Mouse (Mus musculus) lung, adult 2 months (tissue): ENCODE data around the gene Hinfp. TPM values are rescaled to one million over a fixed set of nuclear protein-coding genes. Genes with fewer than 3 reads are reported as not detected.

Source experiments
- DNase-seq: peaks from one replicate; pipeline ENCODE4 v3.0.0; 2022
- H3K4me1 ChIP-seq: fragments of 200-500 bp; 2 replicates; pipeline ENCODE4 v1.6.1; 2011; ENCODE audit warnings: low read length; ENCODE audit not compliant: control insufficient read depth, insufficient read depth
- H3K4me3 ChIP-seq: fragments of 200-500 bp; replicated peaks from 2 replicates; pipeline ENCODE3; 2011; ENCODE audit warnings: low read depth, mild to moderate bottlenecking, control low read depth, low read length; ENCODE audit errors: extremely low read depth
- CTCF ChIP-seq: fragments of 200-500 bp; IDR thresholded peaks from 2 replicates; pipeline ENCODE4 v1.5.1; 2011; ENCODE audit warnings: mild to moderate bottlenecking, low read length, control low read depth; ENCODE audit not compliant: insufficient read depth
- POLR2A ChIP-seq: fragments of 200-500 bp; IDR thresholded peaks from 2 replicates; pipeline ENCODE4 v1.6.1; 2011; ENCODE audit warnings: low read depth, mild to moderate bottlenecking, control low read depth, low read length, borderline replicate concordance; ENCODE audit errors: extremely low read depth
- WGBS: fragments of 180-500 bp; shearing (Covaris S2); methylation state at CpG from one replicate; pipeline ENCODE4 v1.1.7; 2018; 5-methylcytosine and 5-hydroxymethylcytosine counted together
- polyA plus RNA-seq: library from polyadenylated mRNA; depleted of rRNA; stranded (reverse); fragments of >200 nt; gene quantifications from 2 replicates; pipeline ENCODE4 v1.2.3, GENCODE M21; 2012; rRNA removed

The Hinfp gene
- 16.9 and 21.3 TPM in 2 replicates for polyA plus RNA-seq

DNA sequence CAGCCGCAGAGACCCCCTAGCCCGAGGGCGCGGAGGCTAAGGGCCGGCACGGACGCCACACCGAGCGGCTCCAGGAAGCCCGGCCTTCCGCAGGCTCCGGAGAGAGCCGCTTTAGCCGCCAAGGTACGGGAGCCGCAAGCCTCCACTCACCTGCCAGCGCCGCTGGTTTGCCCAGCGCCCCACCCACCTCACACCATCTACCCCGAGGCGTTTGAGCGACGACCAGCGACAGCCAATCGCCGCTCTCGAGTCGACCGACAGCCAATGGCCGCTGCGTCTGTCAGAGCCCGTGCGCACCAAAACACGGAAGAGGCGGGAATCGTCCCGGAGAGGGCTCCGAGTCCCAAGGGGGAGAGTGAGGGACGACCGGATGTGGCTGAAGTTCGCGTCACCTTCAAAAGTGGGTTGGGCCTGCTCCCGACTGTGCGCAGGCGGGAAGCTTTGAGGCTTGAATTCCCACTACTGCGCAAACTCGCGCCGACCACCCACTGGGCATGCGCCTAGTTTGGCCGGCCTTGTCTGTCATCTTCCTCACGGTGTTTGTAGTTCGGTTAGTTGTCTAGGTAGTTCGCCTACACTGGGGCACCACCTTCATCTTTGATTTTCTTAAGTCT lies at the start of gene Hinfp:
Hinfp (minus strand) TSS at position 206 of the 614 bp plus-strand sequence.
- under 1% methylated on average over 54 of the region's 54 CpGs for WGBS
- no peak for TF ChIP-seq CTCF
- TF ChIP-seq POLR2A, result peak; percentile 88; the same call in 1 of the 2 replicates
- Histone ChIP-seq H3K4me1 (no peaks in the 10 kb centered on the region; the same call in 1 of the 2 replicates), H3K4me3 (peak within 1 kb of the TSS; percentile 90)
- DNase-seq, result peak; percentile 97

GRCm38 (mm10) chr9:44353142-44353541 lies 47.7 kb upstream of the Hinfp start:
- no peak overlapping the region for H3K4me3 ChIP-seq
- 89% methylated on average over 6 of the region's 6 CpGs for WGBS
- TF ChIP-seq CTCF (no peak), POLR2A (no peak)
- H3K4me1 ChIP-seq, result no peaks in the 10 kb centered on the region
- DNase-seq, result no peak

DNA sequence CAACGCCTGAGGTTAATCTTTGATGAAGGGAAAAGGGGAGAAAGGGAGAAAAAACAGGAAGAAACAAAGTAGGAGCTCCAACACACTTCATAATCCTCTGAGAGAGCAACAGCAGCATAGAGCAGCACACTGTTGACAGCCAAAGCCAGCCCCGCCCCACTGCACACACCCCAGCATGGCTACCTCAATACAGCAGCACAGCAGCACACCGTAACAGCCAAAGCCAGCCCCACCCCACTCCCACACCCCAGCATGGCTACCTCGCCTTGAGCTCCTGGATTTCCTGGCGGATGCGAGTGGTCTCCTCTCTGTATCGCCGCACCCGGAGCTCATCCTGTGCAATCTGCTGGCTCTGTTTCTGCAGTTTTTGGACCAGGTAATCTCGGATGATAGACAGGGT lies 46.9 kb upstream of the Hinfp start:
- DNase-seq, result no peak
- H3K4me3 ChIP-seq, result no peak overlapping the region
- no peaks in the 10 kb centered on the region for H3K4me1 ChIP-seq
- TF ChIP-seq POLR2A, result no peak
- no peak for TF ChIP-seq CTCF
- 92% methylated on average over 10 of the region's 10 CpGs for WGBS

DNA sequence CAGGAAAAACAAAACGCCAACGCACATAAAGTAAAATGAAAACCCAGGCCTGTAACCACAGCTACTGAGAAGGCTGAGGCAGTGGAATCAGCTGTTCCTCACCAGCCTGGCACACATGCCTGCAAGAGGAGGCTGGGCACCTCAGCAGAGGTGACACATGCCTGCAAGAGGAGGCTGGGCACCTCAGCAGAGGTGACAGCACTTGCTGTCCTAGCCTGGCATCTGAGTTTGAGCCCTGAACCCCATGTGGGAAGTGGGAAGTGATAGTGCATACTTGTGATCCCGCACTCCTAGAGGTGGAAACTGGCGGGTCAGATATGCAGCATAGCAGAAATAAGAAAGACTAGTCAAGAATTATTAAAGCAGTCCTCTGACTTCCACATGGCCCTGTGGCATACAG lies 45.9 kb upstream of the Hinfp start:
- 94% methylated on average over 4 of the region's 4 CpGs for WGBS
- DNase-seq, result no peak
- no peak overlapping the region for H3K4me3 ChIP-seq
- TF ChIP-seq CTCF (no peak), POLR2A (no peak)
- no peaks in the 10 kb centered on the region for H3K4me1 ChIP-seq

DNA sequence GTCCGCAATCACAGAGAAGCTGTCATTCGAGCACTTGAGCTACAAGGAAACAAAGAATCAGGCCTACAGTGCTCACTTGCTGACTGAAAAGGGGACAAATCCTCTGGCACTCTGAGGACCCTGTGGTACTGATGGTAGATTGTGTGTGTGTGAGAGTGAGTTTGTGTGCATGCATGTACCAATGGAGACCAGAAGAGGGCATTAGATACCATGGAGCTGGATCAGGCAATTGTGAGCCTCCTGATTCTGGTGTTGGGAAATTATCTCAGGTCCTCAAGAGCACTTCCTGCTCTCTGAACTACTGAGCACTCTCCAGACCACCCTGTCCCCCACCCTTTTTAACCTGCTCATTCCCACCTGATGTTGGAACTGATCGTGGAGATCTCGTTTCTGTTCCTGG lies 43.1 kb upstream of the Hinfp start:
- Histone ChIP-seq H3K4me1 (no peaks in the 10 kb centered on the region), H3K4me3 (no peak overlapping the region)
- over 99% methylated on average over 4 of the region's 4 CpGs for WGBS
- no peak for DNase-seq
- TF ChIP-seq CTCF (no peak), POLR2A (no peak)

DNA sequence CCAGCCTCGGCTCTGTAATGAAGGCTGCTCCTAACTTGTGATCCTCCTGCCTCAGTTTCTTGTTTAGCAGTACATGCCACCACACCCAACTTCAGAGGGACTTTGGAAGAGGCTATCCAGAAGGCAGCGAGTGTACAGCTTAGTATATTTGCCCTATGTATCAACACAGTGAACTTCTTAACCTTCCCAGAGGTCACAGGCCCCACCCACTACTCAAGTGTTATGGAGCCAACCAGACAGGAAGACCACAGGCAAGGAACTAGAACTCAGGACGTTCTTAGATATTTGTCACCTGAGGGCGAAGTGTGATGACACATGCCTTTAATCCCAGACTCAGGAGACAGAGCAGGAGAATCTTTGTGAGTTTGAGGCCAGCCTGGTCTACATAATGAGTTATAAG lies 42.1 kb upstream of the Hinfp start:
- DNase-seq, result no peak
- TF ChIP-seq CTCF, result no peak
- Histone ChIP-seq H3K4me1 (peaks cover 5% of the 10 kb centered on the region), H3K4me3 (no peak overlapping the region)
- WGBS, result 75% methylated on average over 4 of the region's 4 CpGs

DNA sequence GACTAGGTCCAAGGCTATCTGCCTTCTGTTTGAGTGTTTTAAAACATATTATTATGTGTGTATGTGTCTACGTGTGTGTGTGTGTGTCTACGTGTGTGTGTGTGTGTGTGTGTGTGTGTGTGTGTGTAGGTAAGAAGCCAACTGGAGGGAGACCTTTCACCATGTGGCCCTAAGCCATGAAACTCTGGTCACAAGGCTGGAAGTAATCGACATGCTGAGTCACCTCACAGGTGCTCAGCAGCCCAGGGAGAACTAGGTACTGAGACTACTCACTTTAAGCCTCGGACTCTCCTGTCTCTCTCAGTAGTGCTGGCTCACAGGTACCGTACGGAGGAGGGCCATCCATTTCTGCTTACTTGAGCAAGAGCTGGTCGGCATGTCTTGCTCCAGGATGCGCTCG lies 41.7 kb upstream of the Hinfp start:
- H3K4me1 ChIP-seq, result peaks cover 5% of the 10 kb centered on the region
- 91% methylated on average over 9 of the region's 9 CpGs for WGBS
- no peak for TF ChIP-seq POLR2A
- TF ChIP-seq CTCF, result no peak
- no peak overlapping the region for H3K4me3 ChIP-seq
- no peak for DNase-seq

GRCm38 (mm10) chr9:44345570-44346433 lies 40.3 kb upstream of the Hinfp start:
- DNase-seq, result no peak

DNA sequence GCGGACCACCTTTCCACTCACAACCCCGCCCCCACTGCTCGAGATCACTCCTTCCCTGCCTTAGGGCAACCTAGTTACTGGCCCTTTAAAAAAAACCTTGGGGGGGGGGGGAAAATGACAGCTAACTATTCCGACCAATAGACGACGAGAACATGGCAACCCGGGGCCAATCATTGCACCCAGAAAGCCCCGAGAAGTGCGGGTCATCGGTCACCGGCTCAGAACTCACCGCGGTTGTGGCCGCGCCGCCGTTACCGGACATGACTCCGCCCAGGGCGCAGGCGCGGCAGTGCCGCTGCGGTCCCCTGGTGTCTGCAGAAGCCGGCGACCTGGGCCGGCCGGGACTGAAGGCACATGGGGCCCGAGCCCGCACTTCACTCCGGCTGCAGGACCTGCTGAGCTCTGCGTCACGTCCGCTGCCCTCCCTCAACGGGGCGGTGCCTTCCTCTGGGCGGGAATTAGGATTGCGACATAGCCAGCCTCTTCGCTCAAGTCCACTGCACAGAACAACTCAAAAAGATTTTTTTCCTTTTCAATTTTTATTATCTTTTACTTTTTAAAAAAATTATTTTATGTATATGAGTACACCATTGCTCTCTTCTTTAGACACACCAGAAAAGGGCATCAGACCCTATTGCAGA lies 38.4 kb upstream of the Hinfp start, which contains the start of gene Hmbs:
Hmbs (minus strand) TSS at position 448 of the 641 bp plus-strand sequence.
- TF ChIP-seq CTCF, result no peak
- peak; percentile 29; the same call in 1 of the 2 replicates for TF ChIP-seq POLR2A
- peak; percentile 97 for DNase-seq
- WGBS, result under 1% methylated on average over 39 of the region's 39 CpGs

More at GRCm38 (mm10) chr9:44345570-44346433, 40.3 kb upstream of the Hinfp start:
- no peak overlapping the region for H3K4me3 ChIP-seq
- H3K4me1 ChIP-seq, result peaks cover 5% of the 10 kb centered on the region
- TF ChIP-seq CTCF (no peak), POLR2A (no peak)
- WGBS, result 76% methylated on average over 6 of the region's 6 CpGs

GRCm38 (mm10) chr9:44343290-44343689 lies 37.8 kb upstream of the Hinfp start:
- Histone ChIP-seq H3K4me3 (peak overlapping the region; percentile 69), H3K4me1 (peaks cover 5% of the 10 kb centered on the region)
- TF ChIP-seq CTCF (no peak), POLR2A (no peak)
- no peak for DNase-seq
- 7% methylated on average over 6 of the region's 6 CpGs for whole genome bisulfite sequencing

More for the DNA sequence above, 38.4 kb upstream of the Hinfp start, which contains the start of gene Hmbs:
- peaks cover 5% of the 10 kb centered on the region for H3K4me1 ChIP-seq
- peak within 1 kb of the TSS; percentile 89 for H3K4me3 ChIP-seq
